Mouse (Mus musculus): ENCODE results near the gene Bhlha15. TPM values are rescaled to one million over a fixed set of nuclear protein-coding genes. Genes with fewer than 3 reads are reported as not detected.
A peak's percentile ranks its signal among the peaks of the same experiment; 100 is the strongest.

Bhlha15 gene
- polyA plus RNA-seq, 1 experiment, result not detected

DNA sequence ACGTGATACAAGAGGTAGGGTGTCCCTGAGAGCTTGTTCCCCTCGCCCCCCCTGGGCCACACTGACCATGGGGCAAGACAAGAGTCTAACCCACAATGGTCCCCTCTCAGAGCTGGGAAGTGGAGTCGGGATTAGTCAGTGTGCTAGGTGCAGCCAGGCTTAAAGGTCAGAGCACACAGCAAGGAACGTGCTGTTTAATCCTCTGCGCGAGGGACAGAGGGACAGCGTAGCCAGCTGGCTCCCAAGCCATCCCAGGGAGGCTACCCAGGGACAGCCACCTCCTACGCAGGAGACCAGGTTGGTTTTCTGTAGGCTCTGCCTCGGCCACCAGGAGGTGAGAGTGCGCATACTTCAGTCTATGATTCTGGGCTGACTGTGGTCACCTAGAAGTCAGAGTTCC is 14.8 kb downstream of the Bhlha15 start:
- Histone ChIP-seq H3K4me1 (ENCODE audit: control insufficient read depth, insufficient read depth, insufficient read length, low read length) (no peaks in the 10 kb centered on the region), H3K4me3 (ENCODE audit: insufficient read depth, low read depth, low read length) (no peak overlapping the region), H3K27ac (replicated peaks; ENCODE audit: low read depth, low read length) (no peak overlapping the region)

DNA sequence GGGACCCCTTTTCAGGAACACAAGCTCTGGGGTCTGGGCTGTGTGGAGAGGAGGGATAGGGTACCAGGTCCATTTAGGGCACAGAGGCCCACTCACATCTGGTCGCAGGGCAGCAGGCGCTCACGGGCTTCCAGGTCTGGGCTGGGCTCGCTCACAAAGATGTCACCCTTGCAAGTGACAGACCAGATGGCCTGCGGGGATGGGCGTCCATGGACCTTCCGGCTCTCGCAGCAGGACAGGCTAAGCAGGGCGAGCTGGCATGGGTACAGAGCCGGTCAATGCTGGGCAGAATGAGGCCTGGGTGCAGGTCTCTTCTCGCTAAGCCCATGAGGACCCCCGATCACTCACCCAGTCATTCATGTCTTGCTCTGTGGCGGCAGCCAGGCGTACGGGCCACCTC is 16.0 kb downstream of the Bhlha15 start:
- Histone ChIP-seq H3K27ac (replicated peaks; ENCODE audit: low read depth, low read length) (no peak overlapping the region), H3K4me1 (ENCODE audit: control insufficient read depth, insufficient read depth, insufficient read length, low read length) (no peaks in the 10 kb centered on the region), H3K4me3 (ENCODE audit: insufficient read depth, low read depth, low read length) (no peak overlapping the region)

DNA sequence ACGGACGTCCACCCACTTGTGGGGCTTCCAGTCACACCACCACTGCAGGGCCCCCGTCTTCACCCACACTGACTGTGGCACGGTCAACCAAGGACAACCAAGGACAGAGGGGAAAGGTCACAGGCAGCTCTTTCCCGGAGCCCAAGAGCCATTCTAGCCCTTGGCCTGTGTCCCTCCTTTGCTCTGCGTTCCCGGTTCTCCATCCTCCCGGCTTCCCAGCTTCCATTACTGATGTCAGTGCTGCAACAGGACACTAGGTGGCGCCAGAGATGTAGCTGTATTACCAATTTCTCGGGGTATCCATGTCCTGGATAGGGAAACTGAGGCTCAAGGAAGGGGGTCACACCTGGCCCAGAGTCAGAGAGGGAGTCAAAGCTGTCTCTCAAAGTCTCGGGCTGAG is 17.4 kb downstream of the Bhlha15 start:
- Histone ChIP-seq H3K27ac (replicated peaks; ENCODE audit: low read depth, low read length) (no peak overlapping the region), H3K4me3 (ENCODE audit: insufficient read depth, low read depth, low read length) (no peak overlapping the region), H3K4me1 (ENCODE audit: control insufficient read depth, insufficient read depth, insufficient read length, low read length) (no peaks in the 10 kb centered on the region)

DNA sequence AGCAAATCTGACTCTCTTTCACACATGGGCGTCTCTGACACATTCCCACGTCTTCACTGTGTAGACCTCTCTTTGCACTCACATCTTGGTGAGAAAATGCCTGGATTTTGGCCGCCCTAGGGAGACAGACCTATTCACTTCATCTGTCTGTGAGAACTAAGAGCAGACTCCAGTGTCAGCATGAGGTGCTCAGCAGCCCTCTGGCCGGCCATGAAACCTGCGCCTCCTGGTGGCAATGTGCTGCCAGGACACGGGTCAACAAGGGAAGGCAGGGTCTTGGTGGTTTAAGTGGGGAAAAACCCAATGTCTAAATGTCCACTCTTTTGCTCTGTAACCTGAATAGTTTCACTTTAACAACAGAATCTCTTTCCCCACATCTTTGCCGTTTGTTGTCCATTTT is 24.4 kb downstream of the Bhlha15 start:
- no peak overlapping the region for H3K4me3 ChIP-seq (ENCODE audit: insufficient read depth, low read depth, low read length)
- no peak overlapping the region for H3K27ac ChIP-seq (replicated peaks; ENCODE audit: low read depth, low read length)
- H3K4me1 ChIP-seq (ENCODE audit: control insufficient read depth, insufficient read depth, insufficient read length, low read length), result peaks cover under 1% of the 10 kb centered on the region

DNA sequence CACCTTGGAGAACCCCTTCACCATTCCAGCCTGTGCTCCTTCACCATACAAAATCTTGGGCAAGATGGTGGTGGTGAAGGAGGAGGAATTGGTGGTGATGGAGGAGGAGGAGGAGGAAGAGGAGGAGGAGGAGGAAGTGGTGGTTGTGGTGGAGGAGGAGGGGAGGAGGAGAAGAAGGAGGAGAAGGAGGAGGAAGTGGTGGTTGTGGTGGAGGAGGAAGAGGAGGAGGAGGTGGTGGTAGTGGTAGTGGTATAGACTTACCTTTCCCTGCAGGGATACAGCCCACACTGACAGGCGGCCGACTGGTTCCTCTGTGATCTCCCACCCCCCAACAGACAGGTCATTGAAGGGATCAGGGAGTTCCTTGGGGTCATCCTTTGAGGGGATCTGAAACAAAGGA is 25.9 kb downstream of the Bhlha15 start:
- H3K4me1 ChIP-seq (ENCODE audit: control insufficient read depth, insufficient read depth, insufficient read length, low read length), result peaks cover 13% of the 10 kb centered on the region
- H3K4me3 ChIP-seq (ENCODE audit: insufficient read depth, low read depth, low read length), result no peak overlapping the region
- H3K27ac ChIP-seq (replicated peaks; ENCODE audit: low read depth, low read length), result no peak overlapping the region

DNA sequence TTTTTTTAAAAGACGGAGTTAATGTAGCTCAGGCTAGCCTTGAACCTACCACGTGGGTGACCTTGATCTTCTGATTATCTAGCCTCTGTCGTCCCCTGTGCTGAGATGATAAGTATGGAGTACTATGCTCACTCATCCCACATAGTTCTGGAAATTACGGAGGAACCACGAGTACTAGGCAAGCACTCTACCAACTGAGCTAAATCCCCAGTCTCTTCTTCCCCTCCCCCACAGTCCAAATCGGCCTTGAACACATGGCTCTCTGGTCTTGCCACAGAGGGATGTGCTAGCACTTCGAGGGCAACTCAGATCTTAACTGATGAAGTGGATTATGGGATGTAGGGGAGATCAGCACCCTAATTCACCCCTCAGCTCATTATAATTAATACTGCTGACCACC is 28.0 kb downstream of the Bhlha15 start:
- Histone ChIP-seq H3K27ac (replicated peaks; ENCODE audit: low read depth, low read length) (no peak overlapping the region), H3K4me3 (ENCODE audit: insufficient read depth, low read depth, low read length) (no peak overlapping the region), H3K4me1 (ENCODE audit: control insufficient read depth, insufficient read depth, insufficient read length, low read length) (peaks cover 19% of the 10 kb centered on the region)

DNA sequence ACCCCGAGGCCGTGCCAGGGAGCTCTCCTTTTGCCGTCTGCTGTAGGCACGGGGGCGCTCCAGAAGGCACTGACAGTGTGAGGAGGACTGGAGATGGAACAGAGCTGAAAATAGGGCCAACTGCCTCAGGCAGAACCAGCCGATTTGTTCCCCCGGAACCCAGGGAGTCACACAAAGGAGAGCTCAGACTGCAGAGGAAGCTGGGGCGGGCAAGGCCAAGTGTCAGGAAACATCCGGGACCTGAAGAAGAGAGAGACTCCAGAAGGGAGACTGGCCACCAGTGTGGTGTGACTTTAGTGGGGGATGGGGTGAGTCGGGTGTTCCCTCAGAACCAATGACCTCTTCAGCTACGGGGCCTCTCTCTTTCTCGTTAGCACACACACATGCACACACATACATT is 29.2 kb downstream of the Bhlha15 start:
- H3K27ac ChIP-seq (replicated peaks; ENCODE audit: low read depth, low read length), result peak overlapping the region; percentile 72
- H3K4me3 ChIP-seq (ENCODE audit: insufficient read depth, low read depth, low read length), result no peak overlapping the region
- peaks cover 19% of the 10 kb centered on the region for H3K4me1 ChIP-seq (ENCODE audit: control insufficient read depth, insufficient read depth, insufficient read length, low read length)

DNA sequence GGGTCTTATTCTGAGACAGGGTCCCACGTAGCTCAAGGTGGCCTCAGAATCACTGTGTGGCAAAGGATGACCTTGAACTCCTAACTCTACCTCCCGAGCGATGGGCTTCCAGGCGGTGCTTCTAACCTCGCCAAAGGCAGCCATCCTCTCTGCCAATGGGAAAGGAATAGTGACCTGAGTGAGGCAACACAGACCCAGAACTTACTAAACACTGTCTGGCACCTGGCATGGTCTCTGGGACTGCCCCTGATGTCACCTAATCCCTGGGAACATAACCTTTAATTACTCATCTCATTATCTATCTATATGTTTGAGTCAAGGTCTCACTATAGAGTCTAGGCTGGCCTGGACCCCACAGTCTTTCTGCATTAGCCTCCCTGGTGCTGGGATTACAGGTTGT is 29.9 kb downstream of the Bhlha15 start:
- Histone ChIP-seq H3K27ac (replicated peaks; ENCODE audit: low read depth, low read length) (peak overlapping the region; percentile 72), H3K4me3 (ENCODE audit: insufficient read depth, low read depth, low read length) (no peak overlapping the region), H3K4me1 (ENCODE audit: control insufficient read depth, insufficient read depth, insufficient read length, low read length) (peaks cover 23% of the 10 kb centered on the region)

DNA sequence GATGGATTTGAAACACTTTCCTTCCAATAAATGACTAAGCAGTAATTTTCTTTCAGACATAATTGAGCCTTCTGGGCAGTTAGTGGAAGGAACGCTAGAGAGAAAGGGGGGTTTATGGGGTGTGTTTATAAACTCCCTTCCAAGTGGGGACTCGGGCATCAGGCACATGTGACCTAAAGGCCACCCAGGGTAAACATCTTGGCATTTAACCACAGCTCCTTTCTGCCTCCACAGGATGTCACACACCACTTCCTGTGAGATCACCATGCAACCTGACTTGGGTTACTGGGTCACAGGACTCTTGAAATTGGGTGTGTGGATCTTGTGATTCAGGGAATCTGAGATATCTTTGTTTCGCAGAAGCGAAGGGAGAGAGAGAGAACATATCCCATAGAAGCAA is 31.2 kb downstream of the Bhlha15 start:
- Histone ChIP-seq H3K4me1 (ENCODE audit: control insufficient read depth, insufficient read depth, insufficient read length, low read length) (peaks cover 25% of the 10 kb centered on the region), H3K27ac (replicated peaks; ENCODE audit: low read depth, low read length) (peak overlapping the region; percentile 94), H3K4me3 (ENCODE audit: insufficient read depth, low read depth, low read length) (peak overlapping the region; percentile 73)

DNA sequence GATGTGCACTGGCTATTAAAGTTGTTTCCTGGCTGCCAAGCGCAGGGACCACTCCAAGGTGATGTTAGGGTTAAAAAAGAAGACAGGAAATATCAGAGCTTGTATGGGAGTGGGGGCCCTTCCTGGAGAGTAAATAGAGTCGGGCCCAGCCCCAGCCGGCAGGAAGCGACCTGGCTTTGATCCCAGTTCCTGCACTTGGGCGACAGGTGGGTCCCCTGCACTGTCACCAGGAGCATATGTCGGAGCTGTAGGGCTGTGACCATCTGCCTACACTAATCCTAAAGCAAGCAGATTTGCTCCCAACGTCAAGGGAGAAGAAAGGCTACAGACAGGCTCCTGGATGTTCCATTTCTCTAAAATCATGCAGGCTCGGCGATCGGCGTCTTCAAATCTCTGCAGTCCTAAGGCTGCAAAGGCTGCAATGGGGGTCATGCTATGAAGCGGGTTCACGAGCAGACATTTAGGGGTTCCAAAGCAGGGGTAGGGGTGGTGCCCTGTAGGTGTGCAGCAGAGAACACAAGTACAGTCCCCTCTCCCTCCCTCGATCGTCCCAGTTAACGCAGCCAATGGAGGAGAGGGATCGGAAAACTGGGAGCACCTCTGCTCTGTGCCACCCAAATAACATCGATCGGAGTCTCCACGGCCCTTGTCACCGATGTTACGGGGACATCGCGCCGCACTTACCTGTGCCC is 32.9 kb downstream of the Bhlha15 start:
- Histone ChIP-seq H3K27ac (replicated peaks; ENCODE audit: low read depth, low read length) (peak overlapping the region; percentile 94), H3K4me1 (ENCODE audit: control insufficient read depth, insufficient read depth, insufficient read length, low read length) (peaks cover 25% of the 10 kb centered on the region), H3K4me3 (ENCODE audit: insufficient read depth, low read depth, low read length) (peak overlapping the region; percentile 73)

DNA sequence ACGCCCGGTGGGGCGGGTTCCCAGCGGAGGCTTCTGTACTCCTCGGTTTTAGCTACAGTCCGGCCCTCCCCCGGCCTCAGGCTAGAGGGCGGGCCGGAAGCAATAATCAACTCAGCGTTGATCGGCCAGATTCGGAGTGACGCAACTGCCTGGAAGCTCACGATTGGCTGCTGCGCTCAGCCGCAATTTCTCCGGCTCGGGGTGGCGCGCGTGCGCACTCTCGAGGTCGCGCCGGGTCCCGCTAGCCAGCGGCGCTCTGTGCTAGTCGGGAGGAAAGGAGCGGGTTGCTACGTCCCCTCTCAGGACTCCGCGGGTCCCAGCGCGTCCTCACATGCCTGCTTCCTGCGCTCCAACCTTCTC is 33.4 kb downstream of the Bhlha15 start, which contains the start of gene Tecpr1:
Tecpr1 (minus strand) TSS at position 113 of the 360 bp plus-strand sequence.
- peak within 1 kb of the TSS; percentile 73 for H3K4me3 ChIP-seq (ENCODE audit: insufficient read depth, low read depth, low read length)
- peak within 1 kb of the TSS; percentile 94 for H3K27ac ChIP-seq (replicated peaks; ENCODE audit: low read depth, low read length)
- peaks cover 25% of the 10 kb centered on the region for H3K4me1 ChIP-seq (ENCODE audit: control insufficient read depth, insufficient read depth, insufficient read length, low read length)

DNA sequence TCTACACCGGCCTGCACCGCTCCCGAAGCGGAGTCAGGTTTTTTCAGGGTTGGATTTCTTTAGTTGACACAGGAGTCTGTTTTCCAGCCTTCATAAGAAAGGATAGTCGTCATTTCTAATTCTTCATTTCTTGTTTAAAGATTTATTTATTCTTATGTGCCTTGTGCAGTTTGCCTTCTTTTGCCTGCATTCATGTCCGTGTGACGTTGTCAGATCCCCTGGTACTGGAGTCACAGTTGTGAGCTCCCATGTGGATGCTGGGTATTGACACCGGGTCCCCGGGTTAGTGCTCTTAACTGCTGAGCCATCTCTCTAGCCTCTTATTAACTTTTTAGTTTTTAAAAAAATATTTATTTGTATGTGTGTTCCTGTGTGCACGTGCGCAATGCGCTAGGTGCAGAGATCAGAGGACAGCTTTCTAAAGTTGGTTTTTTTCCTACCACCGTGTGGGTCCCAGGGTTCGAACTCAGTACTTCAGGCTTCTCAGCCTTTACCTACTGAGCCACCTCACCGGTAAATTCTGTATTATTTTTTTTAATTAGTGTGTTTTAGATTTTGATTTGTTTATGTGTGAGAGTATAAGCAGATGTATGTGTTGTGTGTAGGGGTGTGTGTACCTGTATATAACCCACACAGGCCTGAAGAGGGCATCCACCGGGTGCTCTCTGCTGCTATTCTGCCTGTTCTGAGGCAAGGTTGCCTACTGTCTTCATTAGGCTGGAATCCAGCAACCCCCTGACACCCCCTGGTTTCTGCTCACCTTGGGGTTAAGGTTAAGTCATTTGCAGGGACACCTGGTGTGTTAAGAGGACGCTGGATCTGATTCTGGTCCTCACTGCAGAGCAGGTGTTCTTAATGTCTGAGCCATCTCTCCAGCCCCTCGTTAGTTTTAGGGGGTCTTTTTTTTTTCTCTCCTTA is 34.1 kb downstream of the Bhlha15 start:
- Histone ChIP-seq H3K4me3 (ENCODE audit: insufficient read depth, low read depth, low read length) (peak overlapping the region; percentile 72), H3K27ac (replicated peaks; ENCODE audit: low read depth, low read length) (peak overlapping the region; percentile 82), H3K4me1 (ENCODE audit: control insufficient read depth, insufficient read depth, insufficient read length, low read length) (peaks cover 25% of the 10 kb centered on the region)

DNA sequence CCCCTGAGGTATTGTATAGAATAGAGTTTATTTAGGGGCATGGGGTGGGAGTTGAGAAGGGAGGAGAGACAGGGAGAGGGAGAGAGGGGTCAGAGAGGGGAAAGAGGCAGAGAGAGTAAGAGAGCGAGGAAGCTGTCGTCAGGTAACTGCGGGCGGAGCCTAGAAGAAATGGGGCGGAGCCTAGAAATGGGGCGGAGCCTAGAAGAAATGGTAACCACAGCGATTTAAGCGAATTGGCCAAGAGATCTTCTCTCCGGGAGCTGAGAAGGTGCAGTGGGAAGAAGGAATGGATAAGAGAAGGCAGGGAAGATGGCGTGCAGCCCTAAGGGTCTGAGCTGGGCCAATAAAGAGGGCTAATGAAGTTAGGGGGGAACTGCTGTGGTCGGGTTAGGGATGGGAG is 36.1 kb downstream of the Bhlha15 start:
- Histone ChIP-seq H3K27ac (replicated peaks; ENCODE audit: low read depth, low read length) (no peak overlapping the region), H3K4me3 (ENCODE audit: insufficient read depth, low read depth, low read length) (no peak overlapping the region), H3K4me1 (ENCODE audit: control insufficient read depth, insufficient read depth, insufficient read length, low read length) (peaks cover 10% of the 10 kb centered on the region)

DNA sequence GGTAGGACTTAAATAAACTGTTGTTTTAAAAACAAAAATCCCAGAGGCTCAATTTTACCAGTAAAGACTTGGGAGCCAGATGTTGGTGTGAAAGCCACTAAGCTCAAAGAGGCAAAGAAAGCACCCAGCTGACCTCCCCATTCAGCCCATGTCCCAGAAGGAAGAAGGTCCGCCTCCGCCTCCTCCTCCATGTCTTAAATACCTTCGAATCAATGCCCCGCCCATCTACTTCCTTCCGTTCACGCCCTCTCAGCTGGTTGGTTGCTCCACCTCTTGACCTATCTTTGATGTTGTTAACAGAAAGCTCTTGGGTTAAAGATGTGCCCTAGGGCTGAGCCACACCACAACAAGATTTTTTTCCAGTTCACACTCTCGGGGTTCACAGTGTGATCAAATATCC is 40.1 kb downstream of the Bhlha15 start:
- Histone ChIP-seq H3K4me3 (ENCODE audit: insufficient read depth, low read depth, low read length) (no peak overlapping the region), H3K27ac (replicated peaks; ENCODE audit: low read depth, low read length) (no peak overlapping the region), H3K4me1 (ENCODE audit: control insufficient read depth, insufficient read depth, insufficient read length, low read length) (peaks cover 2% of the 10 kb centered on the region; the same call in 1 of the 2 replicates)

DNA sequence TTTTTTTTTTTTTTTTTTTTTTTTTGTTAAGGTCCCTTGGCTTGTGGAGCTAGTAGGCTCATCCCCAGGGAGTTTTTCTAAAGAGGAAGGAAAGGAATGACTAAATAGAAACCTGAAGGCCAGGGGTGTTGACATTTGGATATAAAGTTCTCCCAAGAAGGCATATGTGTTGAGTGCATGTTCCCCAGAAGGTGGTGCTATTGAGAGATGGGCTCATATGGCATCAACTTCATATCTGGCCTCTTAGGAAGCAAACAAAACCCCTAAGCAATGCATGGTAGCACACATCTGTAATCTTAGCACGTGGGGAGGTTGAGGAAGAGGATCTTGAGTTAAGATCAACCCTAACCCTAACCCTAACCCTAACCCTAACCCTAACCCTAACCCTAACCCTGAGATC is 41.3 kb downstream of the Bhlha15 start:
- Histone ChIP-seq H3K4me1 (ENCODE audit: control insufficient read depth, insufficient read depth, insufficient read length, low read length) (peaks cover 2% of the 10 kb centered on the region; the same call in 1 of the 2 replicates), H3K27ac (replicated peaks; ENCODE audit: low read depth, low read length) (no peak overlapping the region), H3K4me3 (ENCODE audit: insufficient read depth, low read depth, low read length) (no peak overlapping the region)

All from brown adipose tissue, adult 24 weeks (tissue).